Mouse (Mus musculus): ENCODE measurements at regions not wholly inside any gene's neighbourhood (a gene's known extent, or its start where the extent isn't known, plus 50 kb on each side); places are given as distances from the start of the nearest gene placed in this dataset.
"Not testable (repeated sequence)": the region's sequence is repeated elsewhere in the genome, so short reads cannot be mapped to it uniquely, and the experiment has no call there.

DNA sequence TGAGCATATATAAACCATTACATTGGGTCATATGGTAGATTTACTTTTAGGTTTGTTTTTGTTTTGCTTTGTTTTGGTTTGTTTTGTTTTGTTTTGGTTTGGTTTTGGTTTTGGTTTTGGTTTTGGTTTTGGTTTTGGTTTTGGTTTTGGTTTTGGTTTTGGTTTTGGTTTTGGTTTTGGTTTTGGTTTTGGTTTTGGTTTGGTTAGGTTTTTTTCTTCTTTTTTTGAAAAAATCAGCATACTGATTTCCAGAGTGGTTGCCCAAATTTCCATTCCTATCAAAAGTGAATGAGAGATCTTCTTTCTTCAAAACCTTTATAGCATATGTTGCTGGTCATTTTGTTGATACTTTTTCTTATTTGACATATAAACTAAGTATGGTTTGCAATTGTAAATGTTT, 444.0 kb downstream of the Arl4a start:
- DNase-seq (ENCODE audit: low spot score), result not testable (repeated sequence)

DNA sequence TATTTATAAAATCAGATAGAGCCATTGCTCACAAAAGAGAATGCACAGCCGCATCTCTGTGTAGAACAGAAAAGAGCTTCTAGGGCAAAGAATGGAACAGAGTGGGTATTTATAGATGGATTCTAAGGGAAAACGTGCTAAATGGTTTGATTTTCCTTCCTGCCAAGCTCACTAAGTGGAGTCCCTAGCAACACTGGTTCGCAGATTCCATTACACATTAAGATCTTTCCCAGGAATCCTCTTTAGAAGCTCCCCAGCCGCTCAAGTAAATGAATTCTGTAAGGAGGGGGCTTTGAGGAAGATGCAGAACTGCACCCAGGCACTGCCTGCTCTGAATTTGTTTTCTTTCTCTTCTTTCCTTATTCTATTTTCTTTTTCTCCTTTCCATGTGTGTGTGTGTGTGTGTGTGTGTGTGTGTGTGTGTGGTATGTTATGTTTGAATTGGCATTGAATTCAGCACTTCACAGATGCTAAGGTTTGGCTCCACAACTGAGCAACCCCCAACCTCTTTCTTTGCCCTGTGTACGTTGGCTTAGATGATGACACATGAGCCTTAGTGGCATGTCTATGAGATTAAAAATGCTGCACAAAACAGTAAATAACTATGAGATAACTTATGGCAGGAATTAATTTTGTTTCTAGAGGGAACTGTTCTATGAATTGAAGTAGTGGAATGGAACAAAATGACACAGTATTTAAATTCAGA, 450.5 kb downstream of the Arl4a start:
- no peak for DNase-seq (ENCODE audit: low spot score)

DNA sequence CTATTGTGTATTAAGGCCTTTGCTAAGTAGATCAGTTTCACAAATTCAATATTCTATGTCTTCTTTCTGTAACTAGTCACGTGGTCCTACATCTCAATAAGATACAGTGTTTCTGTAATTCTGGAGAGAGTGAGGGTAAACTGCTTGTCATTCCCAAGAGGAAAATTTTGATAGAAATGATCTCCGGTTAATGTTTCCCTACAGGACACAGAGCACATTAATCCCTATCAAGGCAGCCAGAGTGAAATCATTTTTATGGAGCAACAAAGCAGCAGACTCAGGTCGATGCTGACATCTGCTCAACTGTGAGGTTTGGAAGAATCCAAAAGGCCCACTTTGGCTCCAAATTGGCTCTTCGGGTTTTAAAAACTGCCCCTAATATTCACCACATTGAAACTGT, 451.7 kb downstream of the Arl4a start:
- no peak for DNase-seq (ENCODE audit: low spot score)

DNA sequence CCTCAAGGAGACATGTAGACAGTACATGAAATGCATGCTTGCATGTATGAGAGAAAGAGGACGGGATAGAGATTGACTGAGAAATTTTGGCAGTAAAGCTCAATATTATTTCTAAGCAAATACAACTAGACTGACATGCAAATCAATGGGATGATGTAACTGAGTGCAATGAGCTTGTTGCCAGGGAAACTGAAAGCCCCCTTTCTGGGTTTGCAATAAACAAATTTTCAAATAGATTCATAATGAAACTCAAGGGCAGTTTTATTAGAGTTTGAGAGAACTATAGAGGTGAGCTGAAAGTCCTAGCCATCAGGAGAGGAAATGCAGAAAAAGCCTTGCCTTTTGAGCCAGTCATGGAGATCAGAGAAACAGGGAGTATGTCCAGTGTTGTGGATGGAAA, 460.2 kb downstream of the Arl4a start:
- no peak for DNase-seq (ENCODE audit: low spot score)

DNA sequence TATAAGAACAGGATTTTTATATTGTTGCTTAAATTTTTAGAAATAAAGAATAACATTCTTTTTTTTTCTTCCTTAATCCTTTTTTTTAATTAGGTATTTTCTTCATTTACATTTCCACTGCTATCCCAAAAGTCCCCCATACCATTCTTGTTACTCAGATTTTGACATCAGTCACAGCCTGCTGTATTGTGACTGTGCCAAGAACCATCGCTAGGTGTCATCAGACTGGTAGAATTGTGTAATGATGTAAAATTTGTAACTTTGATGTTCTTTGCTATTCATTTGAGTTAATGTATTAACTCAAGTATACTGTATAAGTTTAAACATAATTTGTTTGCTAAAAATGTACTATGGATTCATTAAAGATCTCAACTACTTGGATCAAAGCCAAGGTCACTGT, 465.0 kb downstream of the Arl4a start:
- no peak for DNase-seq (ENCODE audit: low spot score)

DNA sequence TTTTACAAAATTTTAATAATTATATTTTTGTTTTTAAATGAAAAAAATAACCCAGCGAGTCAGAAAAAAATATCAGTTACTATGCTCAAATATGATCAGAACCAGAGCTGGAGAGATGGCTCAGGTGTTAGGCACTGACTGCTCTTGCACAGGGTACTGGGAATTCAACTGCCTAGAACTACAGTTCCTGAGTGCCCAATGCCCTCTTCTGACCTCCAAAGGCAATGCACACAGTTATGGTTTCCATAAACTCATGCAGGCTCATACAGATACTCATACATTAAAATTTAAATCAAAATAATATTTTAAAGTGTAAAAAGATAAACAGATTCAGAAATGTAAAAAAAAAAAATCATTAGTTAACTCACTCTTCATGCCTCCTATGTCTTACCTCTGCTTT, 465.7 kb downstream of the Arl4a start:
- DNase-seq (ENCODE audit: low spot score), result no peak

DNA sequence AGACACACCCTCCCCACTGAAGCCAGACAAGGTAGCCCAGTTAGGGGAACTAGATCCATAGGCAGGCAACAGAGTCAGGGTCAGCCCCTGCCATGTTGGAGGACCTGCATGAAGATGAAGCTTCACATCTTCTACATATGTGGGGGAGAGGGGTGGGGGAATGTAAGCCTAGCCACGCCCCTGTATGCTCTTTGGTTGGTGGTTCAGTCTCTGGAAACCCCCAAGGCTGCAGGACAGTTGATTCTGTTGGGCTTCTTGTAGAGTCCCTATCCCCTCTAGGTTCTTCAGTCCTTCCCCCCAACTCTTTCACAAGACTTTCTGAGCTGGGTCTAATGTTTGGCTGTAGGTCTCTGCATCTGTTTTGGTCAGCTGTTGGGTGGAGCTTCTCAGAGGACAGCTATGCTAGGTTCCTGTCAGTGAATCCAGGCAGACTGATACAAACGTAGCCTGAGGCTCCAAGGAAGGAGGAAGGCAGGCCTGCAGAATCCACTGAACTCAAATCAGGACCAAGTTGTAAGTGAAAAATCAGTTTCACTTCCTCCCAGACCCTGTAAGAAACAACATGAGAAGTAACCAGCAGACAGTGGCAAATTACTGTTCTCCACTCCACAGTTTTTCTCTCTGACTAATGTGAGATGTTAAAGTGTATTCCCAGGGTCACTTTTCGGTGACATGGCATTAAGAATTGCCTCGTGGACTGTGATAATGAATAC, 476.9 kb downstream of the Arl4a start:
- DNase-seq (ENCODE audit: low spot score), result no peak

DNA sequence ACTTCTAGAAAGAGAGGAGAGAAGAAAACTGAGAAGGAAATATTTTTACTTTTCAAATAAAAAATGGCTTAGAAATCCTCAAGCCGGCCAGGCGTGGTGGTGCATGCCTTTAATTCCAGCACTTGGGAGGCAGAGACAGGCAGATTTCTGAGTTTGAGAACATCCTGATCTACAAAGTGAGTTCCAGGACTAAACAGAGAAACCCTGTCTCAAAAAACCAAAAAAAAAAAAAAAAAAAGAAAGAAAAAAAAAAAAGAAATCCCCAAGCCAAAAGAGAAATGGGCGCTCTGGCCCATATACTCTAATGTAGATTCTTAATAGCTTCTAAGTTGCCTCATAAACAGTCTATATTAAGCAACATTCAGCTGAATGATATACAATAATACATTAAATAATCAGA, 479.3 kb downstream of the Arl4a start:
- DNase-seq (ENCODE audit: low spot score), result no peak

DNA sequence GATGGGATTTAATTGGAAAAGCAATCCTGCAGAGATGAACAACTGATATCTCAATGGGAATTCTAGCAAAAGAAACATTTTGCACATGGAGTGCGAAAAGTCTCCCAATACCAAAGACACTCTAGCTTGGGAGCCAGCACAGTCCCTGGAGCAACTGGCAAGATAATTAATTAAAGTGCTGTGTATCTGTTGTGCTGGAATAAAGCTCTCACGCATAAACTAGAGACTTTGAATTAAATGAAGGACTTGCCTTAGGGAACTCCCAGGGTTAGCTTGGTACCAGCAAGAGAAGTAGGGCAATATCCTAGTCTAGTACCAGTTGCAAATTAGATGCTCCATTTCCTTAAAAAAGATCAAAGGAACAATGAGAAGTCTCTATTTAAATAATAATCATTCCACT, 501.5 kb downstream of the Arl4a start:
- DNase-seq (ENCODE audit: low spot score), result no peak

DNA sequence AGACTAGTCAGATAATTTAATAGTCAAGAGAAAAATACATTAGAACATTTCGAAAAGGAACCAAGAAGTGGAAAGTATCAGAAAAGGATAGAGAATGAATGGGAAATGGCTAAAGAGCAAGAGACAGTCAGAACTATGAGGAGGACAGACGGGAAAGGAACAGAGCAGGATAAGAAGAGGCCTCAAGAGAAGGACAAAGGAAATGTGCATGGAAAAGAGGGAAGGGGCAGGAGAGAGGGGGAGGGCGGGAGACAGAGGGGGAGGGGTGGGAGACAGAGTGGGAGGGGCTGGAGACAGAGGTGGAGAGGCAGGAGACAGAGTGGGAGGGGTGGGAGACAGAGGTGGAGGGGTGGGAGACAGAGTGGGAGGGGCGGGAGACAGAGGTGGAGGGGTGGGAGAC, 509.7 kb downstream of the Arl4a start:
- no peak for DNase-seq (ENCODE audit: low spot score)

DNA sequence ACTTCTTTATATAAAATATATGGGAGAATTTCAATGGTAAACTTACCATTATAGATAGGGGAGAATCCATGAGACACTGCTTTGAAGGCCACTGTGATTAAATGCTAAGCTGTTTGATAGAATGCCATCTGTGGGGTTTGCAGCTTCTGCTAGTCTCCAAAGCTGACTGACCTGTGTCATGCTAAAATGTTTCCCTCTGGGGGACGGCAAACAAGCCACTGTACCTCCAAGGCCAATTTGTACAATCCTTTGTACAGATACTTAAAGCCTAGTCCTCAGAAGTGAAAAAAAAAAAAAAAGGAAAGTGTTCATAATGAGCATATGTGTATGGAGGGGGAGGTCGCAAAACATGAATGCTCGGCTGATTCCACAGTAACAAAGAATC, 510.6 kb downstream of the Arl4a start:
- no peak for DNase-seq (ENCODE audit: low spot score)

DNA sequence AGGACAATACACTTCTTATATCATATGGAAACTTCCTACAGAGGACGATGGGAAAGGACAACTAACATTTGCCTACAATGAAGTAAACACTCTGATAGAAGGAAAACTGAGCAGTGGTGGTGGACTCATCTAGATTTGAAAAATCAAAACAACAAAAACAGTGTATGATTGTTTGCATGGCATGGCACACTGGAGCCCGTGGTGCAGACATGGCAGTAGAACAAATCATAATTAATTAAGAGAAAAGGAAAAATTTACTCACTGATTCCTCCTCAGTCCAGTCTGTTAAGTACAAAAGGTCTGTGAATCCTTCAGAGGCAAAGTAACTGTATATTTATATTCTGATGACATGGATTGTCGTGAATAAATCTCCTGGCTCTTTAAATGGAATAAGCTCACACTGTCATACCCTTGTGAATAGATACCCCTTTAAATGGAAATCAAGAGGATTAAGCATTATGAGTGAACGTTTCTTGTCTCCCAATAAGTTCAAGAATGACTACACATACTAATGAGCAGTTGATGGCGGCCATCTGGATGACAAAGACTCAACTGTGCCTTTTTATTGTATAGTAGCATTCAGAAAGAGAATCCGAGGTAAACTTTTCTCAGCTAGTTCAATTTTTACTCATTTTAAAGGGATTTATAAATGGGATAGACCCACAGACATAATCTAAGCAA, 511.1 kb downstream of the Arl4a start:
- no peak for DNase-seq (ENCODE audit: low spot score)

DNA sequence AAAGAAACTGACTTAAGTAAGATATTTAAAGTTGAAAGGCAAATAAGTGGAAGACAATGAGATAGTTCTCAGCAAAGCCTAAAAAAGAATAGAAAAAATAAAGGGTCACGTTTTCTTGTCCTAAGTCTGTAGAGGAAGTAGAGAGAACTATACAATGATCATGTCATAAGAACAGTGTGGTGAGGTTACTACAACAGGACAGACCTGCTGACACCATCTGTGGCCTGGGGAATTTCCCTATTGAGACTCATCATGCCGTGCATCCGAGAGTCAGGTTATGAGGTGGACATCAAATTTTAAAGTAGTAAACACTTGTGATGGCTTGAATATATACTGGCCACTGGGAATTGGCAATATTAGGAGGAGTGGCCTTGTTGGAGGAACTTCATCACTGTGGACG, 522.1 kb downstream of the Arl4a start:
- no peak for DNase-seq (ENCODE audit: low spot score)

DNA sequence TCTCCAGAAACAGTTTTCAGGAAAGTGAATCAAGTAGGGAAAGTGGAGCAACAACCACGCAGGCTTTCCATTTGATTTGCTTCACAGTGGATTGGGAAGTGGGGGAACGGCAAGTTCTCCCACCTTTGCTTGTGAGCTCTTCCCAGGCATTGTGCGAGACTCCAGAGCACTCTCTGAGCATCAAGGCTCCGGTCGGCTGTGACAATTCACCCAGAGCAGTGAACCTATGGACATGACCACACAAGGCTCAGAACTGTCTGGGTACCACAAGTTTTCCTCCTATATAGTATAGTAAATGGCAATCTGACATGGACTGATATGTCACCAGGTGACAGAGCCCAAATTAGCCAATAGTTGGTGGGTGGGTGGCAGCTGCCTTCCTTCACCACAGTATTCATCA, 527.0 kb downstream of the Arl4a start:
- DNase-seq (ENCODE audit: low spot score), result no peak

DNA sequence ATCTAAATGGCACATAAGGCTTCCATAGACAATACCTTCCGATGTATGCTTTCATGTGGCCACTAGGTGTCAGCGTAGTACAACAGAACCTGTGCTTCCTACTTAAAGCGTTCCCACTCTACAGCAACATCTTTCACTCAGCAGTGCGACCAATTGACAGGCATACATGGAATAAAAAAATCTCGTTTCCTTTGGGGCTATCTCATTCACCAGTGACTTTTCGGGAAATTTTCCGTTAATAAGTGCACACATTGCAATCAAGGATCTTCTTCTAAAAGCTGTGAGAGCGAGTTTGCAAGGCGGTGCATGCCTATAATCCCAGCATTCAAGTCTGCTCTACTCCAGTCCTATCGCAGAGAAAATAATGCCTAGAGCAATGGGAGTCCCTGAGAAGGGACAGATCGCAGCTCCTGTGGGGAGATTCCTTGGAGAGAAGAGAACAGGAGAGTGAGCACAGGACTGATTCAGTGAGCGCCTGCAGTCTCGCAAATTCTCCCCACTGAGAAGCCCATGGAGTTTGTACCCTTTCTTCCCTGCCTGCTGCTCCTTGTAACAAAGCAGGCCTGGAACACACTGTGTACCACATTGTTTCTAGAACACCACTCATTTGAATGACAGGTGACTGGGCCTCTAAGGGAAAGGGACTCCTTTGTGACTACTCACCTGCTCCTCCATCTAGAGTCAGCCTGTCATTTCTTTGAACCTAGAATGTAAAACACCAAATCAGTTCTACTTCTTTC, 527.6 kb downstream of the Arl4a start:
- peak; percentile 42 for DNase-seq (ENCODE audit: low spot score)

DNA sequence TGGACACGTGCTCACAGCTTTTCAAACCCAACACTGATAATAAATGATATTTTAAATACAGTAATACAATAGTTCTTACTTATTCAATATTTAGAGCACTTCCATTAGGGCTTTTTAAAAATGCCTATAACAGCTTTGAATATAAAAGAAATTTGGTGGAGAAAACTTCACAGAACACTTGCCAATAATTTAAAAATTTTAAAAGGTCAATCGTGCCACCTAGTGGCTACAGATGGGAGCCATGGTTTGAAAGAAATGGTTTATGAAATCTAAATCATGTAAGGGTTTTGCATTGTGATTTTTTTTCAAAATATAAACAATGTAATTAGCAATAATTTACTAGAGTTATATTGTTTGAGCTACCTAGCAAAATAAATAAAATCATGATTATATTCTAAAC, 541.6 kb downstream of the Arl4a start:
- peak; percentile 16 for DNase-seq (ENCODE audit: low spot score)

DNA sequence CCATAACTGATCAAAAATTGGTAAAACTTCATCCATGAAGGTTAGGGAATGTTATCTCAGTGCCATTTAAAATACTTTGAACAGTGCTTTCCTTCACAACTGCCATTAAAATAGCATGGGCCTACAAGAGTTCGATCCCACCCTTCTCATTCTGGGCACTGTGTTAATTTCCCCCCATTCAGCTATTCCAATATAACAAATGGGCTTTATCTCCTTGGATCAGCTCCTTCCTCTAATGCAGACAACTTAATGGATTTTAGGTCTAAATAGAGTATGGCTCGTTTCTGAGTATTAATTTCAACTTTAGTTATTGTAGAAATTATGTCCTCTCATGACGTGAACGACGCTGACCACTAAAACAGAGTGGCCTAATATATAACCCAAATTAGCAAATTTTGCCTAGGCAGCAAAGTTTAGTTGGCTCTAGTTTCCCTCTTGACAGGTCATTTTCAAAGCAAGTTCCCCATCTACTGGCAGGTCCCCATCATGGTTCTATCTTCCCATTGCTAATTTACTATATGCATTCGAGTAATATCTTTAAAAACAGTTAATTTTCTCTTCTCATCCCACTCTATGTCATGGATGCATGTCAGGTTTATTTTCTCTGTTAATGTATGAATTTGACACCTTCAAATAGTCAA, 544.1 kb downstream of the Arl4a start:
- DNase-seq (ENCODE audit: low spot score), result no peak

DNA sequence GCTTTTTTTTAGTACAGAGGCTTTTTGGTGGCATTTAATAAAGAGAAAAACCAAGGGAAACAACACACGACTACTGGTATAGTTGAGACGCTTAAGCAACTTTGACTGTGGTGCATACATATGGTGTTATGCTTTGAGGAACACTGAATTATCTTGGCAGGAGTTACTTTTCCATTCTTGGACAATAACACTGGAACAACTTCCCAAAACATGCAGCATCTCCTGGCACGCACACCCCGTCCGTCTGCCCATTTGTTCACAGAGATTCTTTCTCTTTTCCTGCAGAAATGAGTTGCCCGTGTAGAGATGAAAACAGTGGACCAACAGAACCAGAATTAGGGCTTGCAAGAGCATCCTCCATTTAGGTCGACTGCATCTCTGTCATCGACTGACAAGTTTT, 544.7 kb downstream of the Arl4a start:
- DNase-seq (ENCODE audit: low spot score), result no peak

DNA sequence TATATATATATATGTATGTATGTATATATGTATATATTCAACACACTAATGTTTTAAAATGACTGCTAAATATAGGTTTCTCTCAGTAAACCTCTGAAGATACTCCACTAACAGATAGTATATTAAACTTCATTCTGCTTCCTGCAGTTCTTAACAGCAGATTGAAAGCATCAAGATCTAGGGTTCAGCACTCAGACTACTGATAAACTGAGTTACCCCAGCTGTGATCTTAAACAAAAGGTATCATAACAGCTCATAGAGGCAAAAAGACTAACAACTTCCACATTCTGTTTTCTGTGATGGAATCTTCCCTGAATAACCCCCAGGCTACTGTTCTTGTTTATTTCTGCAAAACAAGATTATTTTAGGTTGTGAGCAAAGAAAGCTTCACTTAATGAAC, 564.8 kb downstream of the Arl4a start:
- no peak for DNase-seq (ENCODE audit: low spot score)
